Mouse (Mus musculus): ENCODE measurements around the gene Kat14. TPM values are rescaled to one million over a fixed set of nuclear protein-coding genes. Genes with fewer than 3 reads are reported as not detected.

The Kat14 gene
- total and polyA plus RNA-seq, 3 experiments: 25.9 to 52.9 TPM; not detected in 1

GRCm38 (mm10) chr2:144450378-144450777 lies 81.6 kb downstream of the Kat14 start (continued):
- TF ChIP-seq E2F4 (IDR thresholded peaks at IDR 0.05; ENCODE audit: borderline replicate concordance, low read depth, low read length): no peak
- peak; percentile 95 for TF ChIP-seq TBP (IDR thresholded peaks at IDR 0.05; ENCODE audit: low read depth, low read length)

GRCm38 (mm10) chr2:144452364-144453008 lies 83.7 kb downstream of the Kat14 start:
- H3K9me3 ChIP-seq (replicated peaks; ENCODE audit: insufficient read depth, low read length): no peaks in the 10 kb centered on the region
- no peaks in the 10 kb centered on the region for H3K4me1 ChIP-seq (ENCODE audit: control insufficient read depth in 1 of 2, insufficient read depth in 2 of 2, low read length in 2 of 2)
- H3K27me3 ChIP-seq (ENCODE audit: control insufficient read depth in 1 of 2, insufficient read depth in 2 of 2, low read length in 2 of 2): peaks cover 0 to 7% of the 10 kb centered on the region in 2 experiments; a peak in 2 of 4 replicates
- H3K79me2 ChIP-seq (ENCODE audit: control insufficient read depth, insufficient read depth, low read length, poor library complexity): no peaks in the 10 kb centered on the region
- peaks cover 0 to 2% of the 10 kb centered on the region in 2 experiments; a peak in 1 of 4 replicates for H3K36me3 ChIP-seq (ENCODE audit: control insufficient read depth in 1 of 2, insufficient read depth in 2 of 2, low read length in 2 of 2)
- no peak overlapping the region for H3K9ac ChIP-seq (ENCODE audit: control insufficient read depth, low read depth, low read length, poor library complexity, severe bottlenecking)
- H3K4me3 ChIP-seq (ENCODE audit: control insufficient read depth in 1 of 2, insufficient read depth in 1 of 2, low read depth in 2 of 2, low read length in 2 of 2): no peak overlapping the region
- peak; percentile 82 for DNase-seq (ENCODE audit: low read depth, low spot score)
- TF ChIP-seq CTCF (IDR thresholded peaks at IDR 0.05 in 2 of 3, conservative IDR thresholded peaks at IDR 0.05 in 1 of 3; ENCODE audit: control insufficient read depth in 1 of 3, insufficient read depth in 1 of 3, low read depth in 2 of 3, low read length in 3 of 3, poor library complexity in 1 of 3, severe bottlenecking in 1 of 3) (peak; percentile 61 to 69 (median 61)), RAD21 (IDR thresholded peaks at IDR 0.05; ENCODE audit: low read depth, low read length) (peak; percentile 73), NELFE (IDR thresholded peaks at IDR 0.05; ENCODE audit: low read depth, low read length) (no peak), SMC3 (IDR thresholded peaks at IDR 0.05; ENCODE audit: low read depth, low read length) (peak; percentile 67), ZC3H11A (IDR thresholded peaks at IDR 0.05; ENCODE audit: low read depth, low read length) (peak; percentile 61)
- no peak overlapping the region for H3K27ac ChIP-seq (ENCODE audit: control insufficient read depth, low read depth, low read length)

Other genes starting within 250 kb of the Kat14 start
- 14.1 and 16.8 TPM in 2 replicates for gene Mgme1, start 98.3 kb upstream of the Kat14 start, total RNA-seq (2012; rRNA removed)
- gene Mgme1, start 98.3 kb upstream of the Kat14 start, polyA plus RNA-seq (2012; ENCODE audit: insufficient read depth in 1 of 2, insufficient read length in 2 of 2, low read depth in 1 of 2, low replicate concordance in 2 of 2, missing spikeins in 1 of 2): 10 to 100 TPM in 1 of 2 experiments, not detected in 1; 20.3 TPM
- 136 and 161 TPM in 2 replicates for gene Snx5, start 98.1 kb upstream of the Kat14 start, total RNA-seq (2012; rRNA removed)
- 100 to 1,000 TPM; 213 to 835 TPM for gene Snx5, start 98.1 kb upstream of the Kat14 start, polyA plus RNA-seq (2012; ENCODE audit: insufficient read depth in 1 of 2, insufficient read length in 2 of 2, low read depth in 1 of 2, low replicate concordance in 2 of 2, missing spikeins in 1 of 2)
- not detected in 2 replicates for gene Ovol2, start 36.8 kb upstream of the Kat14 start, total RNA-seq (2012; rRNA removed)
- gene Ovol2, start 36.8 kb upstream of the Kat14 start, polyA plus RNA-seq (2012; ENCODE audit: insufficient read depth in 1 of 2, insufficient read length in 2 of 2, low read depth in 1 of 2, low replicate concordance in 2 of 2, missing spikeins in 1 of 2): not detected
- gene Pet117, start within 50 bp of the Kat14 start, total RNA-seq (2012; rRNA removed): not detected in 2 replicates
- not detected for gene Pet117, start within 50 bp of the Kat14 start, polyA plus RNA-seq (2012; ENCODE audit: insufficient read depth in 1 of 2, insufficient read length in 2 of 2, low read depth in 1 of 2, low replicate concordance in 2 of 2, missing spikeins in 1 of 2)
- 0.03 and 0.08 TPM in 2 replicates for gene Dzank1, start 158.4 kb downstream of the Kat14 start, total RNA-seq (2012; rRNA removed)
- under 1 TPM in 1 of 2 experiments, not detected in 1; 0.35 TPM for gene Dzank1, start 158.4 kb downstream of the Kat14 start, polyA plus RNA-seq (2012; ENCODE audit: insufficient read depth in 1 of 2, insufficient read length in 2 of 2, low read depth in 1 of 2, low replicate concordance in 2 of 2, missing spikeins in 1 of 2)
- gene Polr3f, start 158.7 kb downstream of the Kat14 start, total RNA-seq (2012; rRNA removed): 23.6 and 27.3 TPM in 2 replicates
- gene Polr3f, start 158.7 kb downstream of the Kat14 start, polyA plus RNA-seq (2012; ENCODE audit: insufficient read depth in 1 of 2, insufficient read length in 2 of 2, low read depth in 1 of 2, low replicate concordance in 2 of 2, missing spikeins in 1 of 2): 10 to 100 TPM in 1 of 2 experiments, not detected in 1; 17.9 TPM
- 0.07 and 0.08 TPM in 2 replicates for gene Rbbp9, start 181.9 kb downstream of the Kat14 start, total RNA-seq (2012; rRNA removed)
- under 1 TPM in 1 of 2 experiments, not detected in 1; 0.15 TPM for gene Rbbp9, start 181.9 kb downstream of the Kat14 start, polyA plus RNA-seq (2012; ENCODE audit: insufficient read depth in 1 of 2, insufficient read length in 2 of 2, low read depth in 1 of 2, low replicate concordance in 2 of 2, missing spikeins in 1 of 2)
- gene Sec23b, start 187.2 kb downstream of the Kat14 start, total RNA-seq (2012; rRNA removed): 76.8 and 89.8 TPM in 2 replicates
- 10 to 100 TPM in 1 of 2 experiments, not detected in 1; 78.7 TPM for gene Sec23b, start 187.2 kb downstream of the Kat14 start, polyA plus RNA-seq (2012; ENCODE audit: insufficient read depth in 1 of 2, insufficient read length in 2 of 2, low read depth in 1 of 2, low replicate concordance in 2 of 2, missing spikeins in 1 of 2)
- 24.6 and 28.6 TPM in 2 replicates for gene Smim26, start 225.1 kb downstream of the Kat14 start, total RNA-seq (2012; rRNA removed)
- gene Smim26, start 225.1 kb downstream of the Kat14 start, polyA plus RNA-seq (2012; ENCODE audit: insufficient read depth in 1 of 2, insufficient read length in 2 of 2, low read depth in 1 of 2, low replicate concordance in 2 of 2, missing spikeins in 1 of 2): 10 to 100 TPM in 1 of 2 experiments, not detected in 1; 16.4 TPM
- 28.8 and 32.5 TPM in 2 replicates for gene Dtd1, start 230.9 kb downstream of the Kat14 start, total RNA-seq (2012; rRNA removed)
- 10 to 100 TPM in 1 of 2 experiments, not detected in 1; 36.0 TPM for gene Dtd1, start 230.9 kb downstream of the Kat14 start, polyA plus RNA-seq (2012; ENCODE audit: insufficient read depth in 1 of 2, insufficient read length in 2 of 2, low read depth in 1 of 2, low replicate concordance in 2 of 2, missing spikeins in 1 of 2)